Mouse (Mus musculus): ENCODE results near the gene Klf3. TPM values are rescaled to one million over a fixed set of nuclear protein-coding genes. Genes with fewer than 3 reads are reported as not detected.

The Klf3 gene
- polyA plus RNA-seq, 1 experiment from 2014 or later: 44.3 TPM

DNA sequence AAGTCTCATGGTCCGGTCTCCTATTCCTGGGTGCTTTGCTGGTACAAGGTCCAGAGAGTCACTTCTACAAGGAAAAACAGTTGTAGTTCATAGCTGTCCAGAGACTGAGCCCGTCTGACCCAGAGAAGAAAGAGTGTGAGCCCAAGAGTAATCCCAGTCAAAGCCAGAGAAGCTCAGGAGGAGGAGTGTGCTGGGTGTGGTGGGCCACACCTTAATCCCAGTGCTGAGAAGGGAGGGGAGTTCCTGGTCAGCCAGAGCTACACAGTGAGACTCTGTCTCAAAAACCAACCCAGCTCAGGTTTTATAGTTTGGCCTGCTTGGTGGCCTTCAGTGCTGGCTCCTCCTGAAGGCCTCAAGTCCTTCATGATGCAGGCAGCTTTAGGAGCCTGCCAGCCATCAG lies 18.1 kb downstream of the Klf3 start:
- peaks cover 14% of the 10 kb centered on the region for H3K4me1 ChIP-seq (replicated peaks)
- H3K9ac ChIP-seq: no peak overlapping the region
- 93% methylated on average over 2 of the region's 2 CpGs for WGBS
- no peaks in the 10 kb centered on the region for H3K27me3 ChIP-seq
- no peak overlapping the region for H3K4me3 ChIP-seq
- no peak for ATAC-seq (replicated peaks; ENCODE audit: insufficient number of reproducible peaks, insufficient read depth, low FRiP score, low read depth)
- H3K4me2 ChIP-seq: no peak overlapping the region
- no peaks in the 10 kb centered on the region for H3K9me3 ChIP-seq (replicated peaks)
- H3K36me3 ChIP-seq: peaks cover 76% of the 10 kb centered on the region
- H3K27ac ChIP-seq: no peak overlapping the region

DNA sequence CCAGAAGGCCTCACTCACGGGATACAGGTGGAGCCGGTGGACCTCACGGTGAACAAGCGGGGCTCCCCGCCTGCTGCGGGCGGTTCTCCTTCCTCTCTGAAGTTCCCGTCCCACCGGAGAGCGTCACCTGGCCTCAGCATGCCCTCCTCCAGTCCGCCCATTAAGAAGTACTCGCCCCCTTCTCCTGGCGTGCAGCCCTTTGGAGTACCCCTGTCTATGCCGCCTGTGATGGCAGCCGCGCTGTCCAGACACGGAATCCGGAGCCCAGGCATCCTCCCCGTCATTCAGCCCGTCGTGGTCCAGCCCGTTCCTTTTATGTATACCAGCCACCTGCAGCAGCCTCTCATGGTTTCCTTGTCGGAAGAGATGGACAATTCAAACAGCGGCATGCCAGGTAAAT lies 18.8 kb downstream of the Klf3 start:
- Histone ChIP-seq H3K4me1 (replicated peaks) (0 out of 2 replicates have a peak, but pooled peaks cover 8% of the 10 kb centered on the region), H3K9ac (no peak overlapping the region), H3K27me3 (no peaks in the 10 kb centered on the region), H3K9me3 (replicated peaks) (no peaks in the 10 kb centered on the region), H3K4me2 (no peak overlapping the region), H3K4me3 (no peak overlapping the region), H3K27ac (no peak overlapping the region), H3K36me3 (peaks cover 83% of the 10 kb centered on the region)
- WGBS: 92% methylated on average over 24 of the region's 24 CpGs
- ATAC-seq (replicated peaks; ENCODE audit: insufficient number of reproducible peaks, insufficient read depth, low FRiP score, low read depth): no peak

- no peak overlapping the region for H3K27ac ChIP-seq
- WGBS: 93% methylated on average over 11 of the region's 11 CpGs
- peaks cover 91% of the 10 kb centered on the region for H3K36me3 ChIP-seq
- no peak overlapping the region for H3K4me3 ChIP-seq
- no peaks in the 10 kb centered on the region for H3K27me3 ChIP-seq
- H3K4me1 ChIP-seq (replicated peaks): no peaks in the 10 kb centered on the region
- no peak overlapping the region for H3K9ac ChIP-seq
- ATAC-seq (replicated peaks; ENCODE audit: insufficient number of reproducible peaks, insufficient read depth, low FRiP score, low read depth): no peak
- no peaks in the 10 kb centered on the region for H3K9me3 ChIP-seq (replicated peaks)
- H3K4me2 ChIP-seq: no peak overlapping the region
These were observed 20.2 kb downstream of the Klf3 start for GRCm38 (mm10) chr5:64823431-64823830.

GRCm38 (mm10) chr5:64824765-64825164 lies 21.6 kb downstream of the Klf3 start:
- H3K9ac ChIP-seq: no peak overlapping the region
- peaks cover 93% of the 10 kb centered on the region for H3K36me3 ChIP-seq
- H3K9me3 ChIP-seq (replicated peaks): no peaks in the 10 kb centered on the region
- H3K4me1 ChIP-seq (replicated peaks): no peaks in the 10 kb centered on the region
- H3K27me3 ChIP-seq: no peaks in the 10 kb centered on the region
- WGBS: 88% methylated on average over 3 of the region's 3 CpGs
- no peak for ATAC-seq (replicated peaks; ENCODE audit: insufficient number of reproducible peaks, insufficient read depth, low FRiP score, low read depth)
- no peak overlapping the region for H3K4me3 ChIP-seq
- no peak overlapping the region for H3K4me2 ChIP-seq
- no peak overlapping the region for H3K27ac ChIP-seq

GRCm38 (mm10) chr5:64825496-64825895 lies 22.3 kb downstream of the Klf3 start:
- peaks cover 94% of the 10 kb centered on the region for H3K36me3 ChIP-seq
- no peak overlapping the region for H3K4me2 ChIP-seq
- H3K4me3 ChIP-seq: no peak overlapping the region
- no peak for ATAC-seq (replicated peaks; ENCODE audit: insufficient number of reproducible peaks, insufficient read depth, low FRiP score, low read depth)
- H3K27me3 ChIP-seq: no peaks in the 10 kb centered on the region
- no peaks in the 10 kb centered on the region for H3K9me3 ChIP-seq (replicated peaks)
- no peak overlapping the region for H3K9ac ChIP-seq
- 89% methylated on average over 7 of the region's 7 CpGs for WGBS
- H3K27ac ChIP-seq: no peak overlapping the region
- no peaks in the 10 kb centered on the region for H3K4me1 ChIP-seq (replicated peaks)

- WGBS: 93% methylated on average over 12 of the region's 12 CpGs
- no peaks in the 10 kb centered on the region for H3K9me3 ChIP-seq (replicated peaks)
- H3K9ac ChIP-seq: no peak overlapping the region
- H3K4me2 ChIP-seq: no peak overlapping the region
- no peak overlapping the region for H3K27ac ChIP-seq
- no peaks in the 10 kb centered on the region for H3K27me3 ChIP-seq
- peaks cover 90% of the 10 kb centered on the region for H3K36me3 ChIP-seq
- ATAC-seq (replicated peaks; ENCODE audit: insufficient number of reproducible peaks, insufficient read depth, low FRiP score, low read depth): no peak
- no peaks in the 10 kb centered on the region for H3K4me1 ChIP-seq (replicated peaks)
- no peak overlapping the region for H3K4me3 ChIP-seq
These were observed 24.0 kb downstream of the Klf3 start for GRCm38 (mm10) chr5:64827151-64827550.

DNA sequence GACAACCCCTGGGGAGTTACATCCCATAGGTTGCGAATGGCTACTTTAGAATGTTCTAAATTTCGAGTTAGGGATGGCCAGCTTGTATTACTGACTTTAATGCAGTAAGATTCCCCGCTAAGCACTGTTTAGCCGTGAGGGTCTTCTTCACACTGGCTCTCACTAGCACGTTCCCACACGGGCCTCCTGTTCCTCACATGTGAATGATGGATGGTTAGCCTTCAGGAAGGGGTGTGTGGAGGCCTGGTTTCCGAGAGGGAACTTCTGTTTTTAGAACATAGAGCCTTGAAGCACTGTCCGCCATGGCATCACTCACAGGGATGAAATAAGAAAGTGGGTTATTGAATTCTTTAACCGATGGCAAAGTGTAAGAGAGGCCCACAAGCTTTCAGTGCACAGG lies 25.1 kb downstream of the Klf3 start:
- no peak overlapping the region for H3K9ac ChIP-seq
- peaks cover 86% of the 10 kb centered on the region for H3K36me3 ChIP-seq
- ATAC-seq (replicated peaks; ENCODE audit: insufficient number of reproducible peaks, insufficient read depth, low FRiP score, low read depth): no peak
- H3K9me3 ChIP-seq (replicated peaks): no peaks in the 10 kb centered on the region
- H3K4me2 ChIP-seq: no peak overlapping the region
- no peak overlapping the region for H3K27ac ChIP-seq
- H3K27me3 ChIP-seq: no peaks in the 10 kb centered on the region
- no peaks in the 10 kb centered on the region for H3K4me1 ChIP-seq (replicated peaks)
- H3K4me3 ChIP-seq: no peak overlapping the region
- 83% methylated on average over 9 of the region's 9 CpGs for WGBS

GRCm38 (mm10) chr5:64829606-64830005 lies 26.4 kb downstream of the Klf3 start:
- ATAC-seq (replicated peaks; ENCODE audit: insufficient number of reproducible peaks, insufficient read depth, low FRiP score, low read depth): no peak
- H3K27ac ChIP-seq: no peak overlapping the region
- no peaks in the 10 kb centered on the region for H3K9me3 ChIP-seq (replicated peaks)
- H3K4me2 ChIP-seq: no peak overlapping the region
- 93% methylated on average over 10 of the region's 10 CpGs for WGBS
- peaks cover 73% of the 10 kb centered on the region for H3K36me3 ChIP-seq
- H3K4me1 ChIP-seq (replicated peaks): no peaks in the 10 kb centered on the region
- no peaks in the 10 kb centered on the region for H3K27me3 ChIP-seq
- H3K9ac ChIP-seq: no peak overlapping the region
- no peak overlapping the region for H3K4me3 ChIP-seq

GRCm38 (mm10) chr5:64830773-64831172 lies 27.6 kb downstream of the Klf3 start:
- Histone ChIP-seq H3K27ac (no peak overlapping the region), H3K9ac (no peak overlapping the region), H3K4me2 (no peak overlapping the region), H3K36me3 (peaks cover 64% of the 10 kb centered on the region), H3K27me3 (no peaks in the 10 kb centered on the region), H3K9me3 (replicated peaks) (no peaks in the 10 kb centered on the region), H3K4me3 (no peak overlapping the region), H3K4me1 (replicated peaks) (no peaks in the 10 kb centered on the region)
- no peak for ATAC-seq (replicated peaks; ENCODE audit: insufficient number of reproducible peaks, insufficient read depth, low FRiP score, low read depth)
- 84% methylated on average over 3 of the region's 3 CpGs for WGBS

- Histone ChIP-seq H3K27ac (no peak overlapping the region), H3K27me3 (no peaks in the 10 kb centered on the region), H3K4me1 (replicated peaks) (no peaks in the 10 kb centered on the region), H3K9ac (no peak overlapping the region), H3K4me2 (no peak overlapping the region), H3K4me3 (no peak overlapping the region), H3K9me3 (replicated peaks) (no peaks in the 10 kb centered on the region), H3K36me3 (peaks cover 40% of the 10 kb centered on the region)
- no peak for ATAC-seq (replicated peaks; ENCODE audit: insufficient number of reproducible peaks, insufficient read depth, low FRiP score, low read depth)
These were observed 30.2 kb downstream of the Klf3 start for GRCm38 (mm10) chr5:64833410-64833809.

GRCm38 (mm10) chr5:64834213-64834612 lies 31.0 kb downstream of the Klf3 start:
- H3K4me3 ChIP-seq: no peak overlapping the region
- 49% methylated on average over 1 of the region's 1 CpGs for WGBS
- H3K27me3 ChIP-seq: no peaks in the 10 kb centered on the region
- no peak overlapping the region for H3K4me2 ChIP-seq
- peaks cover 5% of the 10 kb centered on the region for H3K4me1 ChIP-seq (replicated peaks)
- H3K27ac ChIP-seq: no peak overlapping the region
- H3K9me3 ChIP-seq (replicated peaks): no peaks in the 10 kb centered on the region
- peaks cover 32% of the 10 kb centered on the region for H3K36me3 ChIP-seq
- no peak for ATAC-seq (replicated peaks; ENCODE audit: insufficient number of reproducible peaks, insufficient read depth, low FRiP score, low read depth)
- H3K9ac ChIP-seq: no peak overlapping the region

- ATAC-seq (replicated peaks; ENCODE audit: insufficient number of reproducible peaks, insufficient read depth, low FRiP score, low read depth): no peak
- no peaks in the 10 kb centered on the region for H3K9me3 ChIP-seq (replicated peaks)
- peaks cover 21% of the 10 kb centered on the region for H3K36me3 ChIP-seq
- 86% methylated on average over 4 of the region's 4 CpGs for WGBS
- H3K4me3 ChIP-seq: no peak overlapping the region
- H3K27ac ChIP-seq: no peak overlapping the region
- no peak overlapping the region for H3K4me2 ChIP-seq
- peaks cover 16% of the 10 kb centered on the region for H3K4me1 ChIP-seq (replicated peaks)
- H3K27me3 ChIP-seq: no peaks in the 10 kb centered on the region
- no peak overlapping the region for H3K9ac ChIP-seq
These were observed 32.1 kb downstream of the Klf3 start for GRCm38 (mm10) chr5:64835295-64835694.
